Mouse (Mus musculus) lung, postnatal 14 days (tissue): Measurements from ENCODE around the gene Atp10b.
"Not testable (repeated sequence)": the region's sequence is repeated elsewhere in the genome, so short reads cannot be mapped to it uniquely, and the experiment has no call there.

Experiments
- DNase-seq: peaks from one replicate; pipeline ENCODE4 v3.0.0; 2021

Atp10b gene

DNA sequence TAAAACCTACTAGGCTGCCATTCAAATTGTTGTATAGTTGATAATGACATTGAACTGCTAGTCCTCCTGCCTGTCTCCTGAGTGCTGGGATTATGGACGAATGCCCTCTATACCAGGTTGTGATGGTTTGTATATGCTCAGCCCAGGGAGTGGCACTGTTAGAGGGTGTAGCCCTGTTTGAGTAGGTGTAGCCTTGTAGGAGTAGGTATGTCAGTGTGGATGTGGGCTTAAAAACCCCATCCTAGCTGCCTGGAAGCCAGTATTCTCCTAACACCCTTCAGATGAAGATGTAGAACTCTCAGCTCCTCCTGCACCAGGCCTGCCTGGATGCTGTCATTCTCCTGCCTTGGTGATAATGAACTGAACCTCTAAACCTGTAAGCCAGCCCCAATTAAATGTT is at the start of gene Atp10b:
TSS of gene Atp10b (plus strand) at position 301 of the 400 bp plus-strand sequence.
- no peak for DNase-seq

DNA sequence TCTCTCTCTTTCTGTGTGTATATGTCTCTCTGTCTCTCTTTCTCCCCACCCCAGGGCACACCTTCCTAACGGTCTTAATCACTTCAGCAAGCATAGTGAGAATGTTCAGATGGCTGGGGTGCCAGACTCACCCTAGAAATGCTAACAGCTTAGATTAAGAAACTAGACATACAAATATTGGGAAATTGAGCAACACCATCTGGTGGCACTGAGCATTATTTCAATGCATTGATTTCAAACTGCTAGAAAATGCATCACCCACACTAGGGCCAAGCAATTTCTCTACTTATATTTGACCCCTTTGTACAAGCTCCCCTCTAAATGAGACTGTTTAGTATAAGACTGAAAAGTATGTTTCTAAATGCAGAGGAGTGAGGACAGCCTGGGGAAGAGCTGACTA is 48.3 kb upstream of the Atp10b start:
- DNase-seq, result no peak

- DNase-seq, result no peak
These were observed 23.7 kb upstream of the Atp10b start for GRCm38 (mm10) chr11:43125908-43126477.

- not testable (repeated sequence) for DNase-seq
These were observed 23.1 kb upstream of the Atp10b start for GRCm38 (mm10) chr11:43126573-43126972.

- no peak for DNase-seq
These were observed 8.4 kb upstream of the Atp10b start for GRCm38 (mm10) chr11:43141296-43141695.

DNA sequence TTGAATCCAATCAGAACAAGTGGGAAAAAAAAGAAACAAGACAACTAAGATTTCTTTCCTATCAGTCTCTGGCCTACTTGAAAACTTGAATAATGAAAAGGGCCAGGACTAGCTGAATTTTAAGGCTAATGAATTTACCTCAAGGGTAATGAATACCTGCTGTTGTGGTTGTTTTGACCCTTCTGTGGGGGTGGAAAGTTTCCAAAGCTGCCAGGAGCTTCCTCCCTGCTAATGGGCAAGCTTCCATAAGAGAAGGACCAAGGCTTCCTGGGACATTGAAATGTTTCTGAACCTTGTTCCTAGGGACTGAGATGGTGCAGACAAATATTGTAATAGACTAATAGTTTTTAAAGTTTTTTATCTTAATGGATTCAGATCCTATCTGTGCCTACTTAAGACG is 6.9 kb upstream of the Atp10b start:
- no peak for DNase-seq

- DNase-seq, result no peak
These were observed 5.5 kb upstream of the Atp10b start for GRCm38 (mm10) chr11:43144178-43144577.

- DNase-seq, result not testable (repeated sequence)
These were observed 4.8 kb upstream of the Atp10b start for GRCm38 (mm10) chr11:43144882-43145281.

DNA sequence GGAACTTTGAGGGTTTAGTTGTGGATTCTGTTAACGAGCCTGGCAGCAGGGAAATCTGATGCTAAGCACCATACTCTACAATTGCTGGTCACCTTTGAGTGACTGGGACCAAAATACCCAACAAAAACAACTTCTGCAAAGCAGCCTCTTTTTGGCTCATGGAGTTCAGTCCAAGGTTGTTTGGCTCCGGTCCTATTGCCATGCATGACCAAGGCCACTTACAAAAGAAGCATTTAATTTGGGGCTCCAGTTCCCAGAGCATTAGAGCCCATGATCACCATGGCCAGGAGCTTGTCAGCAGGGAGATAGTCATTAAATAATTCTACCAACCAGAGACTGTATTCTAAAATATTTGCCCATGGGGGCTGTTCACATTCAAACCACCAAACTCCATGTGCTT is 2.3 kb upstream of the Atp10b start:
- no peak for DNase-seq

- DNase-seq, result no peak
These were observed 1.3 kb upstream of the Atp10b start for GRCm38 (mm10) chr11:43148341-43148740.

DNA sequence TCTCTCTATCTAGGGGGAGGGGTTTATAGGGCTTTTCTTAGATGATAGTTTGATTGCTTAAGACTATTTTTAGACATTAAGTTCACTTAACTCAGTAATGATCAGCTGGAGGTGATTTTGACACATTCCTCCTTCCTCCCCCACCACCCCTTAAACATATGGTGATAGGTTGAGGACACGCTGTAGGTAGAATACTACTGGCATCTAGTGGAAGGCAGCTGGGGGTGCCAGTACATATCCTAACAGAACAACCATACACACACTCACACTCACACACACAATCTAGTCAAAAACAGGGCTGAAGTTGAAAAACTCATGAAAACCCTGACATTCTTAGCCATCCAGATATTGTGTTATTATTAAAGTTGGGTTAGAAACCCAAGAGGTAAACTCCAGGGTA is 5.3 kb downstream of the Atp10b start:
- no peak for DNase-seq

- DNase-seq, result no peak
These were observed 5.7 kb downstream of the Atp10b start for GRCm38 (mm10) chr11:43155417-43155816.

- DNase-seq, result no peak
These were observed 9.1 kb downstream of the Atp10b start for GRCm38 (mm10) chr11:43158814-43159213.

DNA sequence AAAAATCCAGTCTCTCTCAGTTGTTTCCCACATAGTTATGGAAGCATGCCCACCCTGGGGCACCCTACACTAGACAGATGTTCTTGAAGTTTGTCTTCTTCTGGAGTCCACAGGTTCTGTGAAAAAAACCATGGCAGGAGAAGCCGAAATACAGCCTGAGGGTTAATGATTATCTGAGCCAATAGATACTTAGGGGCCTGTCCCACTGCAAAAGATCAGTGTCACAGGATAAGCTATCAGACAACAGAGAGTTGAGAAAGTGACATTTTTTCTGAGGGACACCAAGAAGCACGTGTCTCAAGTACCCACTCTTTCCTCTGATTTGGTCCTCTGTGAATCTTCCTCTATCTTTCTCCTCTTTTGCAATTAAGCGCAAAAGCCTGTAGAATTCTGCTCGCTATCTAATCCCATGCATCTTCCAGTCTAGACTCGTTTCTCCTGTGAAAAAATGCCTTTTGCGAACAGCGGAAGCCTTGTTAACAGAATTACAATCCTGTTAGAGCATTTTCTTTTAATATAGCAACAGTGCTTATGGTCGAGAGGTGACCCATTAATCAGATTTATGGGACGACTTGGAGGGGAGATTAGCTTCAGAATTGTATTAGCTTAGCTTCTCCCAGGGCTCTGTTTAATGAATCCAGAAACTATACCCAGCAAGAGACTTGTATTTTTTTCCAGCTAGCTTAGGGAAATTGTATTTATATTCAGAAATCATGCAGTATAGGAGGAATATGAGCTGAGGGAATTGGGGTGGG is 10.7 kb downstream of the Atp10b start:
- DNase-seq, result no peak

DNA sequence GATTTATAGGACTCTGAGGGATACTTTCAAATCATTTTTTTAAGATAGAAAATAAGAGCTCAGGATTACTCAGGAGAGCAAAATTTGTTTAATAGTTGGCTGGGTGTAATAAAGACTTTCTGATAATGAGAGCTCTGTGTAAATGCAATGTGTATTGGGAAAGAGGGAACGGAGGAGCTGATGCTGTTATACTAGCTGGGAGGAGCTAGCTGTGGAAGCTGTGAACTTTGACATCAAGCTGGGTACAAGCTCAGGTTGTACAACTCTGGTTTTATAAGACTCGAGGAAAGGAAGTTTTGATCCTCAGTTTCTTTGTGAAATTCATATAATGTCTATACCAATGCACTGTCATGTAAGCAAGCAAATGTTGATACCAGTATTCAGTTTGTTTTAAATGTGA is 20.9 kb downstream of the Atp10b start:
- no peak for DNase-seq

GRCm38 (mm10) chr11:43174359-43175116 is 24.9 kb downstream of the Atp10b start:
- no peak for DNase-seq

- peak; percentile 4 for DNase-seq
These were observed 32.7 kb downstream of the Atp10b start for GRCm38 (mm10) chr11:43182401-43182800.

DNA sequence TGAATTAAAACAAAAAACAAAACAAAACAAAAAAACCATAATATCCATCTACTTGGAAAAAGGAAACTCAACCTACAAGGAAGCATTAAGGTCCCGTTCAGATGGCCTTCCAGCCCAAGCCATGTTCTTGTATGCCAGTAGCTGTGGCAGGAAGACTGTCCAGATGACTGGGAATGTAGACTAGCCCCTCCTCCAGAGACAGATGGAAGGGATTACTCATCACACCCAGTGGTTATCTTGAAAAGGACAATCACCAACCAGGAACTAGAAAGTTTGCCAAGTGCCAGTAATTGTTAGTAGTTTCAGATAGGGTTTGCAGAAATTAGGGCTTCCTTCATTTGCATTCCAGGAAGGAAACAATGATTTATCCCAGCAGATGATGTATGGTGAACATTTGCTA is 33.1 kb downstream of the Atp10b start:
- peak; percentile 6 for DNase-seq

DNA sequence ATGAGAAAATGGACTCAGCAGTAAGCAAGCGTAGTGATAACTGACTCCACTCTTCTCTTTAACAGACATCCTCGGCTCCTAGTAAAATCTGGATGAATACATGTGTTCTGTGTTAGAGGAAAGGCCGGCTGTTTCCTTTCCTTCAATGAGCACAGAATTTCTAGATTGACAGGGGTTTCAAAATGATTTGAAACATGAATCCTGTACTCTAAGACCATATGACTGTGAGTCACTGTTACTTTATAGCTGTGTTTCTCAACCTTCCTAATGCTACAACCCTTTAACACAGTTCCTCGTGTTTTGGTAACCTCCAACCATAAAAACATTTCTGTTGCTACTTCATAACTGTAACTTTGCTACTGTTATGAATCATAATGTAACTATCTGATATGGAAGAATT is 33.8 kb downstream of the Atp10b start:
- DNase-seq, result no peak

DNA sequence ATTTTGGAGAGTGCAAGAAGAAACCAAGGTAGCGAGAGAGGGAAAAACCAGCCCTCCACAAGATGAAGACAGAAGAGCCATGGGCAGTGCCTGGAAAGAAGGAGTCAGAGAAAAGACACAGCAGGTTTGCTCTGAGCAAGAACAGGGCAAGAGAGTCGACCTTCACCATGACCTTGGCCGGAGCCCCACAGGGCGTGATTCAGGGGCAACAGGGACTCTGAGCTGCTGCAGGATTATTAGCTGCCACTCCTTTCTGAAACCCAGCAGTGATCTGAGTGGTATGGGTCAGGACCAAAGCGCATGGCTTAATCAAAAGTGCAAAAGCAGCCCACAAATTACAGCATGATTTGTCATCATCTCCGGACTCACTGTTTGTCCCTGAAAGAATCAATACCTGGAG is 36.6 kb downstream of the Atp10b start:
- no peak for DNase-seq

- no peak for DNase-seq
These were observed 40.3 kb downstream of the Atp10b start for GRCm38 (mm10) chr11:43189817-43190593.

DNA sequence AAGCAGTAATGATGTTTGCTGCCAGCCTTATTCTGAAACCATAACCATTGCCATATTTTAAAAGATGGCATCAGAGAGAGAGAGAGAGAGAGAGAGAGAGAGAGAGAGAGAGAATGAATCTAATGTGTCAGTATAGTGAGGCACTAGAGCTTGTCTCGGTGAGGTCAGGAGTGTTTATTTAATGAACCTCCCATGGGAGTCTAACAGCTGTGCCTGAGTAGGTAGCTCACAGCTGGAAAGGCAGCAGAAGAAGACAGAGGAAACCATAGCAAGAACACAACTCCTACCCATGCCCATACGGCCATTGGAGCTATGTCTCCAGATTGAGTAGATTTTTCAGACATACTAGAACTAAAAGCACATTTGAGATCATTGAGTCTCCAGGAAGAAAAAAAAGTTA is 49.1 kb downstream of the Atp10b start:
- no peak for DNase-seq

- no peak for DNase-seq
These were observed 49.7 kb downstream of the Atp10b start for GRCm38 (mm10) chr11:43199358-43199757.
